Mouse (Mus musculus) heart, embryonic 13.5 days (tissue): Measurements from ENCODE around the gene Pcare. TPM values are rescaled to one million over a fixed set of nuclear protein-coding genes. Genes with fewer than 3 reads are reported as not detected.

Experiments
- ATAC-seq: fragments of 200-750 bp; cut with Nextera tagmentation; 2 replicates; pipeline ENCODE4 v1.8.0; 2017; ENCODE audit warnings: moderate TSS enrichment; ENCODE audit not compliant: insufficient number of reproducible peaks, low FRiP score, low TSS enrichment; ENCODE audit errors: extremely low read depth
- H3K27ac ChIP-seq: fragments of 300-500 bp; sonication (generic); replicated peaks from 2 replicates; pipeline ENCODE4 v1.5.1; 2015; ENCODE audit warnings: moderate library complexity, mild to moderate bottlenecking, inconsistent platforms
- H3K27me3 ChIP-seq: fragments of 300-500 bp; sonication (generic); replicated peaks from 2 replicates; pipeline ENCODE4 v1.6.1; 2015; ENCODE audit warnings: mild to moderate bottlenecking, inconsistent platforms
- H3K36me3 ChIP-seq: fragments of 300-500 bp; sonication (generic); 2 replicates; pipeline ENCODE4 v1.6.1; 2015; ENCODE audit warnings: mild to moderate bottlenecking, inconsistent platforms
- H3K4me1 ChIP-seq: fragments of 300-500 bp; sonication (generic); 2 replicates; pipeline ENCODE4 v1.6.1; 2015; ENCODE audit warnings: inconsistent platforms
- H3K4me2 ChIP-seq: fragments of 300-500 bp; sonication (generic); 2 replicates; pipeline ENCODE4 v1.6.1; 2015; ENCODE audit warnings: inconsistent platforms, mild to moderate bottlenecking, moderate library complexity
- H3K4me3 ChIP-seq: fragments of 300-500 bp; sonication (generic); 2 replicates; pipeline ENCODE4 v1.5.1; 2015; ENCODE audit warnings: moderate library complexity, mild to moderate bottlenecking, inconsistent platforms
- H3K9ac ChIP-seq: fragments of 300-500 bp; sonication (generic); 2 replicates; pipeline ENCODE4 v1.6.1; 2015; ENCODE audit warnings: inconsistent platforms, mild to moderate bottlenecking, moderate library complexity
- H3K9me3 ChIP-seq: fragments of 300-500 bp; sonication (generic); 2 replicates; pipeline ENCODE4 v1.6.1; 2016; ENCODE audit warnings: inconsistent platforms
- WGBS: fragments of 180-500 bp; shearing (Covaris S2); methylation state at CpG from one replicate; pipeline ENCODE4 v1.1.7; 2015; ENCODE audit warnings: mixed read lengths; 5-methylcytosine and 5-hydroxymethylcytosine counted together
- polyA plus RNA-seq: library from polyadenylated mRNA; unstranded; fragments of >200 nt; fragmentation: Nextera tagmentation; extraction: Ambion mirVana; gene quantifications from 2 replicates; pipeline ENCODE4 v1.2.1, GENCODE M21; 2015

Gene Pcare
- polyA plus RNA-seq: not detected in 2 replicates

DNA sequence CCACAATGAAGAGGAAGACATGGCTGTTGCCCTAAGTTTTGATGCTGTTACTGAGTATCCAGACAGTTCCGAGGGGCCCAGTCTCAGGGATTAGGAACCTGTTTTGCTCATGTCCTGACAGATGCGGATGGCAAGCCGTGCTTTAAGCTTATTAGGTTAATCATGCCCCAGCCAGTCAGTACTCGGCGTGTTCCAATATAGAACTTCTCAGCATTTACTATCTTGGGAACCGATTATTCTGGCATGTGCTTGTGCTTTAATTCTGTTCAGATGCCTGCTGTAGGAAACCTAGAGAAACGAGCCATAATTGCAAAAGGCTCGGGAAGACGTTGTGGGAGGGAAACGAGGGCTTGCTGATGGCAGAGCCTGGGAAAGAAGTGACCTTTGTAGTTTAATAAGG lies at the start of gene Pcare:
Gene Pcare, minus strand, starts transcription at position 64 of the 400 bp plus-strand sequence.
- no peaks in the 10 kb centered on the region for H3K9me3 ChIP-seq
- H3K4me2 ChIP-seq: no peak within 1 kb of the TSS
- no peak within 1 kb of the TSS for H3K9ac ChIP-seq
- H3K4me3 ChIP-seq: no peak within 1 kb of the TSS
- H3K27ac ChIP-seq: no peak within 1 kb of the TSS
- H3K27me3 ChIP-seq: no peaks in the 10 kb centered on the region; the same call in none of the 2 replicates
- H3K4me1 ChIP-seq: 0 out of 2 replicates have a peak, but pooled peaks cover 5% of the 10 kb centered on the region
- no peak for ATAC-seq
- WGBS: 60% methylated on average over 10 of the region's 10 CpGs
- H3K36me3 ChIP-seq: no peaks in the 10 kb centered on the region

DNA sequence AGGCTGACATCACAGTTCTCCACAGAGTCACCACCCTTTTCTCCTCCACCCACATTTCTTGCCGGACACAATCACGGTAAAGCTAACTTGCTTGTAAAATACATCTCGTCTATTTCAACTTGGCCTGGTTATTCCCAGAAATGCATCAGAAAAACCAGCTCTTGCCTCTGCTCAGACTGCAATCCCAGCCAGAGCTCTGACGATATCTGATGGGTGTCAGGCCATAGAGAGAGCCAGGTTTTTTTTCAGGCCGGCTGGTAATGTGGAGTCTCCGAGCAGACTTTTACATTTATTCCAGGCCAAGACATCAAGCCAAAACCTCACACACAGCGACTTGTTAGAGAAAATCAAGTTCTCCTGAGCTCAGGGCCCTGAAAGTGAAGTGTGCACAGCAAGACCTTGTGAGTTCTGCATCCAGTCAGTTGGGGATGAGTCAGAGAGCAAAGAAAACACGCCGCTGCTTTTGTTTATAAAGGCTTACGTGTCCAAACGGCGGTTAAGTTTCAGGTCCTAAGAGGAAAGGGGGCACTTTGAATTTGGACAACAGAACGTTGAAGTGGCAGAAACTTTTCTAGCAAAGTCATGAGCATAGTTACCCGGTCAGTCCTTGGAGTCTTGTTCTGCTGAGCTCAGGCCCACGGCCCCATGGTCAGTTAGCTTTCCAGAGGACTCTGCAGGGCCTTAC lies 43.0 kb upstream of the Pcare start:
- ATAC-seq: no peak
- peaks cover 71% of the 10 kb centered on the region for H3K36me3 ChIP-seq
- no peak overlapping the region for H3K4me2 ChIP-seq
- H3K9me3 ChIP-seq: 0 out of 2 replicates have a peak, but pooled peaks cover 3% of the 10 kb centered on the region
- peak overlapping the region; percentile 85 for H3K27ac ChIP-seq
- H3K4me1 ChIP-seq: 0 out of 2 replicates have a peak, but pooled peaks cover 4% of the 10 kb centered on the region
- H3K4me3 ChIP-seq: no peak overlapping the region
- no peak overlapping the region for H3K9ac ChIP-seq
- WGBS: 68% methylated on average over 15 of the region's 15 CpGs
- no peaks in the 10 kb centered on the region for H3K27me3 ChIP-seq

DNA sequence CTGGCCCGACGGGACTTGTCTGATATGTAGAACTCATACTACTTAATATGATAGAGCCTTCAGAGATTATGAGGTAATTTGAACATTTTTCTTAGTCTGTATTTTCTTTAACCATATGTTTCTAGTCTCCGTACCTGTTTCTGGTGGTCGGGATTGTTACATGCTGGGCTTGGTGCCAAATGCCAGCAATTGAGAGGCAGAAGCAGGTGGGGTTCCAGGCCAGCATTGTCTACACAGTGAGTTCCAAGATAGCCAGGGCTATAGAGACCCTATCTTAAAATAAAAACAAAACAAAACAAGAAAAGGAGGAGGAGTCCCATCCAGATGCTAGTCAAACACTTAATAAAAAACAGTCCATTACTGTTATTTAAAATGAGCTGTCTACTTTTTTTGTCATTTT lies 38.9 kb upstream of the Pcare start:
- no peak overlapping the region for H3K27ac ChIP-seq
- peaks cover 60% of the 10 kb centered on the region for H3K36me3 ChIP-seq
- H3K4me3 ChIP-seq: no peak overlapping the region
- 0 out of 2 replicates have a peak, but pooled peaks cover 3% of the 10 kb centered on the region for H3K9me3 ChIP-seq
- 68% methylated on average over 4 of the region's 4 CpGs for WGBS
- 0 out of 2 replicates have a peak, but pooled peaks cover 4% of the 10 kb centered on the region for H3K4me1 ChIP-seq
- no peaks in the 10 kb centered on the region for H3K27me3 ChIP-seq
- no peak overlapping the region for H3K4me2 ChIP-seq
- ATAC-seq: no peak
- no peak overlapping the region for H3K9ac ChIP-seq

DNA sequence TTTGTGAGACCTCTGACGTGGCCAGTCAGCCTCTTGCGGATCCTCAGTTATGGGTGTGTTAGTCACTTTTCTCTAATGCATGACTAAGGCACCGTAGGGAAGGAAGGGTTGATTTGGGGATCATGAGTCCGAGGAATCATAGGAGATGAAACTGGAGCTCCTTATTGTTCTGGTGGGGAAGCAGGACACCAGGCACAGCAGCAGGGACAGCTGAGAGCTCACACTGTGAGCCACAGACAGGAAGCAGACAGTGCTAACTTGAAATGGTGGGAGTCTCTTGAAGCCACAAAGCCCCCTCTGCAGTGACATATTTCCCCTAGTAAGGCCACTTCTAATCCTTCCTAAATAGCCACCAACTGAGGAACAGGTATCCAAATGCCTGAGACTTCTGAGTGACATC lies 38.4 kb upstream of the Pcare start:
- 84% methylated on average over 4 of the region's 4 CpGs for WGBS
- Histone ChIP-seq H3K27ac (no peak overlapping the region), H3K4me2 (no peak overlapping the region), H3K4me1 (0 out of 2 replicates have a peak, but pooled peaks cover 3% of the 10 kb centered on the region), H3K9ac (no peak overlapping the region), H3K27me3 (no peaks in the 10 kb centered on the region), H3K9me3 (0 out of 2 replicates have a peak, but pooled peaks cover 3% of the 10 kb centered on the region), H3K4me3 (no peak overlapping the region), H3K36me3 (peaks cover 55% of the 10 kb centered on the region)
- no peak for ATAC-seq

DNA sequence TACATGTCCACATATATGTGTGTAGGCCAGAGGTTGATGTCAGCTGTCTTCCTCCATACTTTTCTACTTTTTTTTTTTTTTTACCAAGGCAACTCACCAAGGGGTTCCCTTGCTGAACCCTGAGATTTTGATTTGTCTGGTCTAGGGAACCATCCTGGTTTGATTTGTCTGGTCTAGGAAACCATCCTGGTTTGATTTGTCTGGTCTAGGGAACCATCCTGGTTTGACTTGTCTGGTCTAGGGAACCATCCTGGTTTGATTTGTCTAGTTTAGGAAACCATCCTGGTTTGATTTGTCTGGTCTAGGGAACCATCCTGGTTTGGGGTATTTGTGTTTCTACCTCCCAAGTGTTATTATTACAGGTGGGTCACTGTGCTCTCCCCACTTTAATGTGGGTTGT lies 33.8 kb upstream of the Pcare start:
- no peak for ATAC-seq
- H3K4me1 ChIP-seq: peaks cover 17% of the 10 kb centered on the region
- peaks cover 3% of the 10 kb centered on the region for H3K27me3 ChIP-seq
- no peak overlapping the region for H3K4me2 ChIP-seq
- peaks cover 17% of the 10 kb centered on the region for H3K36me3 ChIP-seq
- no peaks in the 10 kb centered on the region for H3K9me3 ChIP-seq
- no peak overlapping the region for H3K27ac ChIP-seq
- no peak overlapping the region for H3K9ac ChIP-seq
- no peak overlapping the region for H3K4me3 ChIP-seq

DNA sequence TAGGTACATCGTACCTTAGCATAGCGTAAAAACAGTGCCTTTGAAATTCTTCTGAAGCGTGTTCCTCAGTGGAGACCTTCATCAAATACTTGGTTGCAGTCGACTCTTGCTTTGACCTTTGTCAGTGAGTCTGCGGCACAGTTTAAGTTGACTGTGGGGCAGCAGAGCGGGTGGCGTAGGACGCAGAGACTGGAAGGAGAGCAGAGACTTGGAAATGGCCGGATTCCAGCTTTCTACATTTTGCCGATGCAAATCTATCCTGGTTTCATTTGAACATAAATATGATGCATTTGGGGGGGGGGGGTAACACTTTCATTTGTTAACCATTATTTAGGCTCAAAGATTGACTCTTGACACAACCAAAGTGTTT lies 30.7 kb upstream of the Pcare start:
- Histone ChIP-seq H3K9ac (peak overlapping the region; percentile 96), H3K27me3 (peaks cover 3% of the 10 kb centered on the region), H3K4me2 (peak overlapping the region; percentile 79), H3K4me1 (peaks cover 17% of the 10 kb centered on the region), H3K4me3 (peak overlapping the region; percentile 82), H3K9me3 (0 out of 2 replicates have a peak, but pooled peaks cover 1% of the 10 kb centered on the region), H3K27ac (peak overlapping the region; percentile 86), H3K36me3 (no peaks in the 10 kb centered on the region)
- ATAC-seq: no peak
- 13% methylated on average over 10 of the region's 10 CpGs for WGBS

DNA sequence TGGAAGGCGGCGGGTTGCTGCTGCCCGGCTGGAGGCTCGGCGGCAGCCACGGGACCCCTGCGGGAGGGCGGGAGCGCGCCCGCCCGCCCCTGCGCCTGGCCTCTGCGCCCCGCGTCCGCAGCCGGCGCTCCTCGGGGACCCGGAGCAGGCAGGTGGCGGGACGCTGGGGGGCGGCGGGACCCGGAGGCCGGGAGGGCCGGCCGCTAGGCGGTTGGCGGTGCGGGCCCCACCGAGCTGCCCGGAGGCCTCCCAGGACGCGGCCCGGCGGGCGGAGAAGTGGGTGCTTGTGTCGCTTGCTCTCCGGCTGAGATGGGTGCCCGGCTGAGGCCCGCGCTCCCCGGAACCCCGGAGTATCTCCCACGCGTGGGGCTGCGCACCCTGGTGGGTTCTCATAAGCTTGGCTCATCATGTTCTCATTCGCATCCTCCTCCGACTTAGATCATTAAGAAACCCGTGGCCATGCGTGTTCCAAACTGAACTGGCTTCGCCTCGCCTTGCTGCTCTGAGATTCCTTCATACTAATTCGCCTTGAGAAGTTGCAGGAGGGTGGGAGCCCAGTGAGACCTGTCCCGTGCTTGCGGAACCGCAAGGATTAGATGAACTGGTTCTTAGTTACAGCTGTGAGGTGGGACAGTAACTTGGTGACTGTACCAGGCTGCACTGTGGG lies 30.1 kb upstream of the Pcare start:
- peaks cover 17% of the 10 kb centered on the region for H3K4me1 ChIP-seq
- 0 out of 2 replicates have a peak, but pooled peaks cover 4% of the 10 kb centered on the region for H3K9me3 ChIP-seq
- H3K27me3 ChIP-seq: peaks cover 3% of the 10 kb centered on the region
- WGBS: 1% methylated on average over 57 of the region's 59 CpGs
- peak overlapping the region; percentile 82 for H3K4me3 ChIP-seq
- H3K4me2 ChIP-seq: peak overlapping the region; percentile 79
- no peaks in the 10 kb centered on the region for H3K36me3 ChIP-seq
- ATAC-seq: peak; percentile 49; the same call in 1 of the 2 replicates
- H3K9ac ChIP-seq: peak overlapping the region; percentile 96
- H3K27ac ChIP-seq: peak overlapping the region; percentile 86

DNA sequence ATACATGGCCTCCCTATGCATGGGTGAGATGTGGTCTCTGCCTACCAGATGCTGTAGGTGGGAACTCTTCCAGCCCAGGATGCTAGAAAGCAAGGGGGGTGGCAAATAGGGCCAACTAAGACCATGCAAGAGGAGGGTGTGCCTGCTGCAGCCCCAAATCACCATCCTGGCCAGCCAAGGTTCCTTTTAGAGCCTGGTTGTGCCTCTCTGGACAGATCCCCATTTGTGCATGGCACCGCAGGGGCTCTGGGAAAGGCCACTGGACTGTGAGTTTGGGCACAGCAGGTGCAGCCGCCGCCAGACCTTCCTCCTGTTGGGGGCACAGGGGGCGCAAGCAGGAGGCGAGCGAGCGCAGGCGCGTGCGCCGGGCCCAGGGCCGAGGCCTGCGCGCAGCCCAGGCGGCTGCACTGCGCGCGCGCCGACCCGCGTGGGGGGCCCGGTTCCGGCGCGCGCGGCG lies 29.6 kb upstream of the Pcare start:
- Histone ChIP-seq H3K36me3 (no peaks in the 10 kb centered on the region), H3K4me3 (peak overlapping the region; percentile 82), H3K27me3 (peaks cover 3% of the 10 kb centered on the region), H3K4me2 (peak overlapping the region; percentile 79), H3K9me3 (0 out of 2 replicates have a peak, but pooled peaks cover 4% of the 10 kb centered on the region), H3K27ac (peak overlapping the region; percentile 86), H3K4me1 (peaks cover 17% of the 10 kb centered on the region), H3K9ac (peak overlapping the region; percentile 96)
- WGBS: under 1% methylated on average over 29 of the region's 29 CpGs
- 0 out of 2 replicates have a peak, but pooled peaks have one; percentile 31 for ATAC-seq

DNA sequence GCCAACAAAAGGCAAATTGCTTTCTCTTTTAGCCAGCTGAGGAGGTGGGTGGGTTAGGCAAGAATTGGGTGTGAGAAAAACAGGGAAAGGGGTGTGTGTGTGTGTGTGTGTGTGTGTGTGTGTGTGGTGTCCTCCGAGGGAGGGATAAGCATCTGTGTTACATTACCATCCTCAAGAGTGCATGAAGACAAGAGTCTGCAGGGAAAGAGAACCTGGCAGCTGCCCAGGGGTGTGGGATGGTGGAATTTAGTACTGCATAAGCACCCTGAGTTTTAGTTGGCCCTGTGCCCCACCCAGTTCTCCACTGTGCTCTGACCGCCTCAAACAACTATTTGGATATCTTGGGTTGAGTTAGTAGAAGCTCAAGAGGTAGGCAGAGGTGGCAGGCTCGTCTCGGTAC lies 28.3 kb upstream of the Pcare start:
- ATAC-seq: no peak
- H3K4me1 ChIP-seq: peaks cover 17% of the 10 kb centered on the region
- H3K9ac ChIP-seq: no peak overlapping the region; the same call in 1 of the 2 replicates
- H3K36me3 ChIP-seq: no peaks in the 10 kb centered on the region
- no peak overlapping the region for H3K27ac ChIP-seq
- H3K9me3 ChIP-seq: 0 out of 2 replicates have a peak, but pooled peaks cover 4% of the 10 kb centered on the region
- no peak overlapping the region for H3K4me2 ChIP-seq
- H3K27me3 ChIP-seq: peaks cover 3% of the 10 kb centered on the region
- 58% methylated on average over 4 of the region's 4 CpGs for WGBS
- H3K4me3 ChIP-seq: no peak overlapping the region

DNA sequence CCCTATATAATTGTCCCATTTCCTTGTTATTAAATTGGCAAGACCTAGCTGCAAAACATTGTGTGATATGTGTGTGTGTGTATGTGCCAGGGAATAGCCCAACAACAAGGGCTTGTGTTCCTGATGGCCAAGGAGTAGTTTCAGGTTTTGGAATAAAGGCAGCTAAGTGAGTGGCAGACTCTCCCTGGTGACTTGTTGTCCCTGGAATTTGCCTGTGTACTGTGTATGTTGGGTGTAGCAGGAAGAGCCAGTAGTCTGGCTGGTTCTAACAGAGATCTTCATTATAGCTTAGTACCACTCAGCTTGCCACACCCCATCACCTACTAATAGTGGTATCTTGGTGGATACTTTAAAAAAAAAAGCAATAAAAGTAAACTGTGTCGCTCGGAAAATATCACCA lies 27.8 kb upstream of the Pcare start:
- Histone ChIP-seq H3K4me3 (no peak overlapping the region), H3K4me1 (peaks cover 17% of the 10 kb centered on the region), H3K27me3 (peaks cover 3% of the 10 kb centered on the region), H3K9me3 (0 out of 2 replicates have a peak, but pooled peaks cover 4% of the 10 kb centered on the region), H3K36me3 (no peaks in the 10 kb centered on the region), H3K27ac (no peak overlapping the region), H3K4me2 (no peak overlapping the region), H3K9ac (no peak overlapping the region)
- 65% methylated on average over 2 of the region's 2 CpGs for WGBS
- ATAC-seq: no peak

DNA sequence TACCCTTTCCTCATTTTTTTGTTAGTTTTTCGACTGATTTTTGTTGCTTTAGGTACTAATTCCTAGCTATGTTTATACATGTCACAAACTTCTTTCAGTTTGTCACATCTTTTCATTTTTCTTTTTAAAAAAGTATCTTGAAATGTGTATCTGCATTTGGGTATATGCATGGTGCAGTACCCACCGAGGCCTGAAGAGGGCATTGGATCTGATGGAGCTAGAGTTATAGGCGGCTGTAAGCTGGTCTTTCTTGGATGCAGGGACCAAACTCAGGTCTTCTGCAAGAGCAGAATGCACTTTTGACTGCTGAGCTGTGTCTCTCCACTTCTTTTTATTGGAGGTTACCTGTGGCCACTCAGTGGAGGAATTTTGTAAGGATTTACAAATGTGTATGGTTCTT lies 26.0 kb upstream of the Pcare start:
- H3K9me3 ChIP-seq: 0 out of 2 replicates have a peak, but pooled peaks cover 4% of the 10 kb centered on the region
- 68% methylated on average over 3 of the region's 3 CpGs for WGBS
- ATAC-seq: no peak
- H3K27ac ChIP-seq: no peak overlapping the region
- no peak overlapping the region for H3K4me3 ChIP-seq
- H3K4me1 ChIP-seq: peaks cover 5% of the 10 kb centered on the region
- no peaks in the 10 kb centered on the region for H3K36me3 ChIP-seq
- no peak overlapping the region for H3K9ac ChIP-seq
- peaks cover 3% of the 10 kb centered on the region for H3K27me3 ChIP-seq
- no peak overlapping the region for H3K4me2 ChIP-seq
